Mouse (Mus musculus) limb, embryonic 11.5 days (tissue): ENCODE results near the gene Clec2d. TPM values are rescaled to one million over a fixed set of nuclear protein-coding genes. Genes with fewer than 3 reads are reported as not detected.

ENCODE experiments used
- ATAC-seq: fragments of 200-750 bp; cut with Nextera tagmentation; 2 replicates; pipeline ENCODE4 v1.8.0; 2017; ENCODE audit warnings: low read depth; ENCODE audit not compliant: insufficient number of reproducible peaks, low FRiP score, low TSS enrichment
- DNase-seq: peaks from one replicate; pipeline ENCODE4 v3.0.0-alpha.2; 2015; ENCODE audit warnings: low spot score
- H3K27ac ChIP-seq: fragments of 300-500 bp; sonication (generic); replicated peaks from 2 replicates; pipeline ENCODE4 v1.5.1; 2014; ENCODE audit warnings: low read depth, mild to moderate bottlenecking, low read length
- H3K27me3 ChIP-seq: fragments of 300-500 bp; sonication (generic); 2 replicates; pipeline ENCODE4 v1.6.1; 2014; ENCODE audit warnings: mild to moderate bottlenecking, low read length, mixed read lengths; ENCODE audit not compliant: control insufficient read depth, insufficient read depth
- H3K36me3 ChIP-seq: fragments of 300-500 bp; sonication (generic); 2 replicates; pipeline ENCODE4 v1.6.1; 2014; ENCODE audit warnings: mild to moderate bottlenecking, low read length, moderate library complexity, mixed read lengths; ENCODE audit not compliant: control insufficient read depth, insufficient read depth
- H3K4me1 ChIP-seq: fragments of 300-500 bp; sonication (generic); 2 replicates; pipeline ENCODE4 v1.6.1; 2014; ENCODE audit warnings: low read length, mixed read lengths; ENCODE audit not compliant: control insufficient read depth, insufficient read depth
- H3K4me2 ChIP-seq: fragments of 300-500 bp; sonication (generic); 2 replicates; pipeline ENCODE4 v1.6.1; 2014; ENCODE audit warnings: low read depth, mild to moderate bottlenecking, moderate library complexity; ENCODE audit not compliant: severe bottlenecking
- H3K4me3 ChIP-seq: fragments of 300-500 bp; sonication (generic); 2 replicates; pipeline ENCODE4 v1.5.1; 2014; ENCODE audit warnings: low read depth, low read length
- H3K9ac ChIP-seq: fragments of 300-500 bp; sonication (generic); 2 replicates; pipeline ENCODE4 v1.6.1; 2014; ENCODE audit warnings: mild to moderate bottlenecking, low read length
- H3K9me3 ChIP-seq: fragments of 300-500 bp; sonication (generic); 2 replicates; pipeline ENCODE4 v1.6.1; 2016; ENCODE audit warnings: low read length; ENCODE audit not compliant: control insufficient read depth
- WGBS: fragments of 180-500 bp; shearing (Covaris S2); extraction: QIAGEN DNeasy Blood & Tissue Kit; methylation state at CpG from one replicate; pipeline ENCODE4 v1.1.7; 2014; 5-methylcytosine and 5-hydroxymethylcytosine counted together
- polyA plus RNA-seq: library from polyadenylated mRNA; unstranded; fragments of >200 nt; fragmentation: Nextera tagmentation; extraction: Ambion mirVana; gene quantifications from 2 replicates; pipeline ENCODE4 v1.2.1, GENCODE M21; 2014

Gene Clec2d
- polyA plus RNA-seq, result 0.16 TPM in 1 of 2 replicates, not detected in the other

- Histone ChIP-seq H3K9ac (peak within 1 kb of the TSS; percentile 43), H3K4me3 (peak within 1 kb of the TSS; percentile 22), H3K36me3 (no peaks in the 10 kb centered on the region), H3K27ac (peak within 1 kb of the TSS; percentile 23), H3K9me3 (no peaks in the 10 kb centered on the region), H3K4me1 (no peaks in the 10 kb centered on the region), H3K4me2 (peak within 1 kb of the TSS; percentile 27; the same call in 1 of the 2 replicates), H3K27me3 (no peaks in the 10 kb centered on the region)
- 20% methylated on average over 15 of the region's 15 CpGs for WGBS
- DNase-seq, result peak; percentile 65
- ATAC-seq, result peak; percentile 80
These were observed at the start of gene Clec2d for GRCm38 (mm10) chr6:129180403-129181169. Gene Clec2d, plus strand, starts transcription at chr6:129180615.

GRCm38 (mm10) chr6:129132604-129133341, 47.6 kb upstream of the Clec2d start:
- DNase-seq (no peak), ATAC-seq (no peak)
- no peak overlapping the region for H3K4me2 ChIP-seq
- WGBS, result 86% methylated on average over 4 of the region's 4 CpGs
- H3K36me3 ChIP-seq, result no peaks in the 10 kb centered on the region
- no peaks in the 10 kb centered on the region for H3K27me3 ChIP-seq
- no peaks in the 10 kb centered on the region for H3K9me3 ChIP-seq
- H3K4me1 ChIP-seq, result no peaks in the 10 kb centered on the region
- H3K27ac ChIP-seq, result no peak overlapping the region
- H3K4me3 ChIP-seq, result no peak overlapping the region
- H3K9ac ChIP-seq, result no peak overlapping the region

- H3K9me3 ChIP-seq, result no peaks in the 10 kb centered on the region
- 88% methylated on average over 2 of the region's 2 CpGs for WGBS
- H3K36me3 ChIP-seq, result no peaks in the 10 kb centered on the region
- no peak overlapping the region for H3K27ac ChIP-seq
- H3K9ac ChIP-seq, result no peak overlapping the region
- H3K4me1 ChIP-seq, result no peaks in the 10 kb centered on the region
- DNase-seq (no peak), ATAC-seq (no peak)
- no peaks in the 10 kb centered on the region for H3K27me3 ChIP-seq
- no peak overlapping the region for H3K4me2 ChIP-seq
- H3K4me3 ChIP-seq, result no peak overlapping the region
These were observed 33.6 kb upstream of the Clec2d start for GRCm38 (mm10) chr6:129146812-129147211.

- H3K27ac ChIP-seq, result no peak overlapping the region
- no peak for ATAC-seq
- WGBS, result 89% methylated on average over 3 of the region's 3 CpGs
- no peak overlapping the region for H3K4me2 ChIP-seq
- no peaks in the 10 kb centered on the region for H3K9me3 ChIP-seq
- DNase-seq, result no peak
- H3K4me3 ChIP-seq, result no peak overlapping the region
- H3K4me1 ChIP-seq, result no peaks in the 10 kb centered on the region
- H3K36me3 ChIP-seq, result no peaks in the 10 kb centered on the region
- H3K27me3 ChIP-seq, result no peaks in the 10 kb centered on the region
- no peak overlapping the region for H3K9ac ChIP-seq
These were observed 20.3 kb upstream of the Clec2d start for GRCm38 (mm10) chr6:129160103-129160502.

- H3K4me1 ChIP-seq, result no peaks in the 10 kb centered on the region
- no peaks in the 10 kb centered on the region for H3K9me3 ChIP-seq
These were observed 19.3 kb upstream of the Clec2d start for GRCm38 (mm10) chr6:129161136-129161535.

GRCm38 (mm10) chr6:129161951-129162350, 18.5 kb upstream of the Clec2d start:
- no peaks in the 10 kb centered on the region for H3K9me3 ChIP-seq
- DNase-seq (no peak), ATAC-seq (no peak)
- no peaks in the 10 kb centered on the region for H3K36me3 ChIP-seq
- no peak overlapping the region for H3K4me2 ChIP-seq
- no peaks in the 10 kb centered on the region for H3K27me3 ChIP-seq
- no peak overlapping the region for H3K27ac ChIP-seq
- no peak overlapping the region for H3K4me3 ChIP-seq
- H3K9ac ChIP-seq, result no peak overlapping the region
- no peaks in the 10 kb centered on the region for H3K4me1 ChIP-seq

More at GRCm38 (mm10) chr6:129161136-129161535, 19.3 kb upstream of the Clec2d start:
- DNase-seq (no peak), ATAC-seq (no peak)
- H3K4me2 ChIP-seq, result no peak overlapping the region
- H3K27me3 ChIP-seq, result no peaks in the 10 kb centered on the region
- H3K36me3 ChIP-seq, result no peaks in the 10 kb centered on the region
- H3K9ac ChIP-seq, result no peak overlapping the region
- WGBS, result 83% methylated on average over 3 of the region's 3 CpGs
- H3K4me3 ChIP-seq, result no peak overlapping the region
- no peak overlapping the region for H3K27ac ChIP-seq

- no peak overlapping the region for H3K27ac ChIP-seq
- ATAC-seq, result no peak
- 88% methylated on average over 3 of the region's 3 CpGs for WGBS
- no peaks in the 10 kb centered on the region for H3K4me1 ChIP-seq
- H3K9me3 ChIP-seq, result no peaks in the 10 kb centered on the region
- no peak overlapping the region for H3K9ac ChIP-seq
- H3K4me2 ChIP-seq, result no peak overlapping the region
- H3K36me3 ChIP-seq, result no peaks in the 10 kb centered on the region
- H3K4me3 ChIP-seq, result no peak overlapping the region
- DNase-seq, result no peak
- H3K27me3 ChIP-seq, result no peaks in the 10 kb centered on the region
These were observed 17.7 kb upstream of the Clec2d start for GRCm38 (mm10) chr6:129162587-129163159.

GRCm38 (mm10) chr6:129163606-129164005, 16.8 kb upstream of the Clec2d start:
- H3K36me3 ChIP-seq, result no peaks in the 10 kb centered on the region
- H3K27me3 ChIP-seq, result no peaks in the 10 kb centered on the region
- no peak overlapping the region for H3K27ac ChIP-seq
- ATAC-seq (no peak), DNase-seq (no peak)
- no peaks in the 10 kb centered on the region for H3K4me1 ChIP-seq
- 97% methylated on average over 1 of the region's 1 CpGs for WGBS
- H3K9me3 ChIP-seq, result no peaks in the 10 kb centered on the region
- H3K4me2 ChIP-seq, result no peak overlapping the region
- H3K9ac ChIP-seq, result no peak overlapping the region
- H3K4me3 ChIP-seq, result no peak overlapping the region
